Mouse (Mus musculus) adrenal gland, adult 18-20 months (tissue): ENCODE measurements around the gene Sdk1. TPM values are rescaled to one million over a fixed set of nuclear protein-coding genes. Genes with fewer than 3 reads are reported as not detected.

Experiments
- DNase-seq, 2 experiments: peaks; one replicate each; pipeline ENCODE4 v3.0.0; 2021 to 2022; ENCODE audit warnings: low spot score in 2 of 2
- total RNA-seq, 2 experiments: library from RNA; stranded (reverse); gene quantifications; 1 replicate in 1 of 2; 2 replicates in 1 of 2; pipeline ENCODE4 v1.2.3; 2021

Gene Sdk1
- total RNA-seq, 2 experiments from 2014 or later, result 6.7 to 11.7 TPM

GRCm38 (mm10) chr5:141866042-141866441 is 624.8 kb downstream of the Sdk1 start:
- no peak for DNase-seq

GRCm38 (mm10) chr5:141873751-141874150 is 632.5 kb downstream of the Sdk1 start:
- no peak for DNase-seq

- no peak for DNase-seq
Measured at GRCm38 (mm10) chr5:141880661-141881060, 639.4 kb downstream of the Sdk1 start.

- no peak for DNase-seq
Measured at GRCm38 (mm10) chr5:141884111-141884647, 642.9 kb downstream of the Sdk1 start.

GRCm38 (mm10) chr5:141886006-141886405 is 644.7 kb downstream of the Sdk1 start:
- DNase-seq, result no peak

- DNase-seq, result no peak
Measured at GRCm38 (mm10) chr5:141889766-141890165, 648.5 kb downstream of the Sdk1 start.

- DNase-seq, result no peak
Measured at GRCm38 (mm10) chr5:141896402-141896801, 655.1 kb downstream of the Sdk1 start.

- no peak for DNase-seq
Measured at GRCm38 (mm10) chr5:141897481-141897880, 656.2 kb downstream of the Sdk1 start.

GRCm38 (mm10) chr5:141899751-141900150 is 658.5 kb downstream of the Sdk1 start:
- DNase-seq, result no peak

- DNase-seq, result peak; percentile 45 to 56
Measured at GRCm38 (mm10) chr5:141902544-141903250, 661.4 kb downstream of the Sdk1 start.

- DNase-seq, result no peak
Measured at GRCm38 (mm10) chr5:141910444-141910843, 669.2 kb downstream of the Sdk1 start.

- peak in 1 of 2 experiments; percentile 35 for DNase-seq
Measured at GRCm38 (mm10) chr5:141910886-141911285, 669.6 kb downstream of the Sdk1 start.

- DNase-seq, result no peak
Measured at GRCm38 (mm10) chr5:141912881-141913280, 671.6 kb downstream of the Sdk1 start.

- DNase-seq, result no peak
Measured at GRCm38 (mm10) chr5:141916954-141917353, 675.7 kb downstream of the Sdk1 start.

- no peak for DNase-seq
Measured at GRCm38 (mm10) chr5:141939000-141939399, 697.7 kb downstream of the Sdk1 start.

GRCm38 (mm10) chr5:141940636-141941035 is 699.3 kb downstream of the Sdk1 start:
- no peak for DNase-seq

GRCm38 (mm10) chr5:141950791-141951190 is 709.5 kb downstream of the Sdk1 start:
- no peak for DNase-seq

GRCm38 (mm10) chr5:141952270-141952669 is 711.0 kb downstream of the Sdk1 start:
- DNase-seq, result no peak

- DNase-seq, result peak in 1 of 2 experiments; percentile 6
Measured at GRCm38 (mm10) chr5:141952708-141953490, 711.6 kb downstream of the Sdk1 start.

GRCm38 (mm10) chr5:141971071-141971470 is 729.8 kb downstream of the Sdk1 start:
- no peak for DNase-seq

- DNase-seq, result no peak
Measured at GRCm38 (mm10) chr5:141979511-141979910, 738.2 kb downstream of the Sdk1 start.

- DNase-seq, result no peak
Measured at GRCm38 (mm10) chr5:141980746-141981145, 739.5 kb downstream of the Sdk1 start.
